Mouse (Mus musculus) ovary, adult 18-20 months (tissue): ENCODE data around the gene Fbxo6.
A peak's percentile ranks its signal among the peaks of the same experiment; 100 is the strongest.
"Not testable (repeated sequence)": the region's sequence is repeated elsewhere in the genome, so short reads cannot be mapped to it uniquely, and the experiment has no call there.

ENCODE experiments used
- DNase-seq: peaks from one replicate; pipeline ENCODE4 v3.0.0; 2022; ENCODE audit warnings: low spot score, mixed read lengths

Fbxo6 gene

GRCm38 (mm10) chr4:148151267-148152168, at the start of gene Fbxo6:
Fbxo6 (minus strand) TSS chr4:148152140.
- DNase-seq: peak; percentile 79

GRCm38 (mm10) chr4:148198721-148199120, 46.8 kb upstream of the Fbxo6 start:
- DNase-seq: no peak

- no peak for DNase-seq
Measured at GRCm38 (mm10) chr4:148194400-148194799, 42.5 kb upstream of the Fbxo6 start.

- no peak for DNase-seq
Measured at GRCm38 (mm10) chr4:148192707-148193245, 40.8 kb upstream of the Fbxo6 start.

- DNase-seq: not testable (repeated sequence)
Measured at GRCm38 (mm10) chr4:148188767-148189166, 36.8 kb upstream of the Fbxo6 start.

- DNase-seq: no peak
Measured at GRCm38 (mm10) chr4:148185819-148186218, 33.9 kb upstream of the Fbxo6 start.

GRCm38 (mm10) chr4:148184564-148184963, 32.6 kb upstream of the Fbxo6 start:
- no peak for DNase-seq

GRCm38 (mm10) chr4:148182363-148182762, 30.4 kb upstream of the Fbxo6 start:
- DNase-seq: no peak

- DNase-seq: no peak
Measured at GRCm38 (mm10) chr4:148181483-148181882, 29.5 kb upstream of the Fbxo6 start.

- DNase-seq: no peak
Measured at GRCm38 (mm10) chr4:148177716-148178115, 25.8 kb upstream of the Fbxo6 start.

- DNase-seq: not testable (repeated sequence)
Measured at GRCm38 (mm10) chr4:148176603-148177002, 24.7 kb upstream of the Fbxo6 start.

GRCm38 (mm10) chr4:148174495-148174862, 22.5 kb upstream of the Fbxo6 start:
- DNase-seq: no peak

GRCm38 (mm10) chr4:148173811-148174494, 22.0 kb upstream of the Fbxo6 start:
- DNase-seq: no peak

- DNase-seq: no peak
Measured at GRCm38 (mm10) chr4:148171261-148171660, 19.3 kb upstream of the Fbxo6 start.

GRCm38 (mm10) chr4:148170842-148171241, 18.9 kb upstream of the Fbxo6 start:
- no peak for DNase-seq

- no peak for DNase-seq
Measured at GRCm38 (mm10) chr4:148169586-148169985, 17.6 kb upstream of the Fbxo6 start.

GRCm38 (mm10) chr4:148168287-148168686, 16.3 kb upstream of the Fbxo6 start:
- DNase-seq: no peak

GRCm38 (mm10) chr4:148166986-148167385, 15.0 kb upstream of the Fbxo6 start:
- no peak for DNase-seq

GRCm38 (mm10) chr4:148166431-148166830, 14.5 kb upstream of the Fbxo6 start:
- DNase-seq: no peak

- no peak for DNase-seq
Measured at GRCm38 (mm10) chr4:148165551-148165950, 13.6 kb upstream of the Fbxo6 start.

GRCm38 (mm10) chr4:148164461-148164860, 12.5 kb upstream of the Fbxo6 start:
- no peak for DNase-seq

- DNase-seq: peak; percentile 79
Measured at GRCm38 (mm10) chr4:148164002-148164439, 12.1 kb upstream of the Fbxo6 start.
